Mouse (Mus musculus): ENCODE measurements around the gene Aen.

Aen gene

GRCm38 (mm10) chr7:78895021-78895652 is 517 bp upstream of the Aen start:
- no peak for DNase-seq

GRCm38 (mm10) chr7:78897567-78897966 is 1.9 kb downstream of the Aen start:
- DNase-seq: no peak

GRCm38 (mm10) chr7:78903174-78903870 is 7.7 kb downstream of the Aen start:
- DNase-seq: no peak

GRCm38 (mm10) chr7:78904175-78904574 is 8.5 kb downstream of the Aen start:
- DNase-seq: no peak

- no peak for DNase-seq
Observed at GRCm38 (mm10) chr7:78909026-78909425, 13.4 kb downstream of the Aen start.

GRCm38 (mm10) chr7:78910336-78911098 is 14.9 kb downstream of the Aen start:
- DNase-seq: no peak

GRCm38 (mm10) chr7:78911209-78911608 is 15.6 kb downstream of the Aen start:
- no peak for DNase-seq

GRCm38 (mm10) chr7:78912253-78912973 is 16.8 kb downstream of the Aen start:
- no peak for DNase-seq

GRCm38 (mm10) chr7:78912974-78913474 is 17.4 kb downstream of the Aen start, which contains the start of gene Isg20:
Gene Isg20 (plus strand): TSS chr7:78913424.
- no peak for DNase-seq

GRCm38 (mm10) chr7:78913649-78914544 is 18.2 kb downstream of the Aen start:
- no peak for DNase-seq

GRCm38 (mm10) chr7:78914545-78914845 is 18.8 kb downstream of the Aen start:
- no peak for DNase-seq

- no peak for DNase-seq
Observed at GRCm38 (mm10) chr7:78914896-78915510, 19.3 kb downstream of the Aen start.

- DNase-seq: no peak
Observed at GRCm38 (mm10) chr7:78918686-78919085, 23.0 kb downstream of the Aen start.

GRCm38 (mm10) chr7:78922506-78922905 is 26.9 kb downstream of the Aen start:
- DNase-seq: no peak

- peak; percentile 53 to 64 for DNase-seq
Observed at GRCm38 (mm10) chr7:78924300-78924699, 28.6 kb downstream of the Aen start.

GRCm38 (mm10) chr7:78924796-78925195 is 29.1 kb downstream of the Aen start:
- DNase-seq: no peak

- DNase-seq: no peak
Observed at GRCm38 (mm10) chr7:78925680-78926079, 30.0 kb downstream of the Aen start.

- DNase-seq: no peak
Observed at GRCm38 (mm10) chr7:78926156-78926555, 30.5 kb downstream of the Aen start.

- DNase-seq: no peak
Observed at GRCm38 (mm10) chr7:78927266-78927665, 31.6 kb downstream of the Aen start.

GRCm38 (mm10) chr7:78938957-78939602 is 43.4 kb downstream of the Aen start:
- no peak for DNase-seq

- no peak for DNase-seq
Observed at GRCm38 (mm10) chr7:78940971-78941370, 45.3 kb downstream of the Aen start.

All from cerebellum, postnatal 36 days (tissue).